14 mouse cellular contexts compared by ENCODE assay signal in genomic region chr14:10874595-10875372, GRCm38 (mm10).
"Had no signal": no experiment of that assay in that cellular context is flagged by ENCODE, and none has a peak within 500 bp of the region (broad histone marks: within the 10 kb centered on the region; RNA-seq: fewer than 3 reads in every experiment).

No protein-coding gene starts in this region.

- H3K9ac ChIP-seq: kidney, embryonic 15.5 days; liver, embryonic 15.5 days; lung, embryonic 14.5 days; midbrain, embryonic 12.5 days had no signal

- H3K4me3 ChIP-seq: kidney, embryonic 15.5 days; liver, embryonic 15.5 days; midbrain, embryonic 12.5 days had no signal

- H3K36me3 ChIP-seq: kidney, embryonic 15.5 days; liver, embryonic 15.5 days; midbrain, embryonic 12.5 days had no signal

- H3K9me3 ChIP-seq: kidney, embryonic 15.5 days; liver, embryonic 15.5 days; midbrain, embryonic 12.5 days had no signal

- H3K4me1 ChIP-seq: kidney, embryonic 15.5 days; liver, embryonic 15.5 days; midbrain, embryonic 12.5 days had no signal

- H3K27me3 ChIP-seq: kidney, embryonic 15.5 days; liver, embryonic 15.5 days; midbrain, embryonic 12.5 days had no signal

- DNase-seq: kidney, postnatal 14 days; left cerebral cortex, postnatal 4 days; lung, embryonic 14.5 days; lung, postnatal 10 days; lung, postnatal 4 days; retina, postnatal 1 day; right cerebral cortex, postnatal 4 days; spleen, adult 18-20 months; thymus, adult 18-20 months; thymus, postnatal 14 days had no signal

- H3K27ac ChIP-seq: kidney, embryonic 15.5 days; liver, embryonic 15.5 days; midbrain, embryonic 12.5 days had no signal

- H3K4me2 ChIP-seq: kidney, embryonic 15.5 days; liver, embryonic 11.5 days; liver, embryonic 15.5 days; lung, embryonic 14.5 days; midbrain, embryonic 12.5 days had no signal
